Mouse (Mus musculus) MEL (cell line): ENCODE measurements around the gene Dhodh.

Source experiments
- E2F4 ChIP-seq: IDR thresholded peaks from 2 replicates; pipeline ENCODE4 v1.6.1; 2011; ENCODE audit warnings: low read depth, low read length, improper control_type of control experiment, borderline replicate concordance
- EP300 ChIP-seq, 2 experiments: IDR thresholded peaks; 2 replicates each; pipeline ENCODE4 v1.6.1; 2011; ENCODE audit warnings: improper control_type of control experiment in 2 of 2, low read length in 2 of 2, low read depth in 1 of 2, mild to moderate bottlenecking in 1 of 2
- MAFK ChIP-seq: IDR thresholded peaks from 2 replicates; pipeline ENCODE4 v1.6.1; 2011; ENCODE audit warnings: low read depth, mild to moderate bottlenecking, low read length, improper control_type of control experiment, borderline replicate concordance
- POLR2A ChIP-seq, 2 experiments: IDR thresholded peaks; 2 replicates each; pipeline ENCODE4 v1.6.1; 2011 to 2012; ENCODE audit warnings: low read length in 2 of 2, mild to moderate bottlenecking in 2 of 2, control low read depth in 1 of 2, improper control_type of control experiment in 1 of 2, low read depth in 1 of 2, moderate library complexity in 1 of 2; ENCODE audit not compliant: control insufficient read depth in 1 of 2, insufficient read depth in 1 of 2, poor library complexity in 1 of 2
- POLR2AphosphoS5 ChIP-seq: IDR thresholded peaks from 2 replicates; pipeline ENCODE4 v1.6.1; 2012; ENCODE audit warnings: low read depth, borderline replicate concordance, mild to moderate bottlenecking, inconsistent platforms, low read length, moderate library complexity, mixed read lengths
- TAL1 ChIP-seq: IDR thresholded peaks from 2 replicates; pipeline ENCODE4 v1.6.1; 2012; ENCODE audit warnings: mild to moderate bottlenecking, inconsistent platforms, low read length, moderate library complexity, mixed read lengths
- USF1 ChIP-seq: IDR thresholded peaks from 2 replicates; pipeline ENCODE4 v1.6.1; 2014; ENCODE audit warnings: low read depth, mild to moderate bottlenecking, inconsistent platforms, low read length, improper control_type of control experiment, moderate library complexity

DNA sequence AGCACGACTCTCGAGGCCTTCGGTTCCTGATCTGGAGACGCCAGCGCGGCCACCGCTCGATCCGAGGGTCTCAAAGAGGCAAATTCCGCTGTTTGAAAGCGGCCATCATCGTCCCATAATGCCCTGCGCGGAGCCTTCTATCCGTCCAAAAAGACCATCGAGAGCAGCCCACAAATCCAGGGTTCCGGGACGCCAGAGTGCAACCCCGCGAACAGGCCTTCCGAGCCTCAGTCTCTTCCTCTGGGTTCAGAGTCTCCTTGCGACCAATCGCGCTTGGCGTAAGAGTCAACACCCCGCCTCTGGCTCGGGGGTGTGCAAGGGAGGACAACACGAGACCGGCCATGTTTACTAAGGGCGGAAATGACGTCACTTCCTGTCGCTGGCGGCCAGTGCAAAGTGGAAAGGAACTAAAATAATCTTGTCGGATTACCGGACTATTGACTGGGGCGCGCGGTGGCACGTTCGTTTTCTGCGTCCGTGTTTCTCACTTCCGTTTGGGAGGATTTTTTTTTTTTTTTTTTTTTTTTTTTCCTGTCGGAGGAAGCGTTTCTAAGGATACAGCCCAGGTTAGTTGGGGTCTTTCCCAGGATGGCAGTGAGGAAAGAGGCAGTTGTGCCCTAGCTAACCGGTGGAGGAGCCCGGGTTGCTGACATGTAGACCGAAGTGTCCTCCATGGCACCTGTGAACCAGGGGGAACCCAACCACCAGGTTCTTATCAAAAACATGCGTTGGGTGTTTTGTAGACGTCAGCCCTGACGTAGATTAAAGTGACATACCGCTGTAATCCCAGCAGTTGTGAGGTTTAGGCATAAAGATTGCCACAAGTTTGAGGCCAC lies 42.8 kb downstream of the Dhodh start, which contains the start of the genes Dhx38 and Txnl4b:
- TF ChIP-seq TAL1 (no peak), USF1 (0 out of 2 replicates have a peak, but pooled peaks have one; percentile 19), POLR2A (IDR thresholded peaks at IDR 0.05; ENCODE audit: control insufficient read depth in 1 of 2, insufficient read depth in 1 of 2, low read depth in 1 of 2, low read length in 2 of 2, poor library complexity in 1 of 2) (peak; percentile 45 to 71; a peak in 2 of 4 replicates), MAFK (no peak), EP300 (IDR thresholded peaks at IDR 0.05; ENCODE audit: low read depth in 1 of 2, low read length in 2 of 2) (peak in 1 of 2 experiments; percentile 48; a peak in 1 of 4 replicates), POLR2AphosphoS5 (no peak), E2F4 (no peak)
